Mouse (Mus musculus): Measurements from ENCODE around the gene Ppp2r2c.

Gene Ppp2r2c

DNA sequence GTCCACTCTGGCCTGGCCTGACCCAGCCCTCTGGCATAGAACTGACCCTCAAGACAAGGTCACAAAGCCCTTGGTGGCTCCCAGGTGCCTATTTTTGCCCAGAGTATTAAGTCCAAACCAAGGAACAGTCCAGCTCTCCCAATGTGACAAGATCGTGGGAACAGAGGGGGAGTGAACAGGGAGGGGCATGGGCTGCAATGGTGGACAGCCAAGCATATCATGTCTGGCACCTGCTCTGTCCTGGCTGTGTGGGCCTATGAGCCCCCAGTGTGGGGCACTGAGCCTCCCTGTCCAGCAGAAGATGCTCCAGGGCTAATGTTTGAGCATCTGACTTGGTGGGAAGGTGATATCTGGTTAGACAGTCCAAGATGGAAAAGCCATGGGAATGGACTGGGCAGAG, 118.3 kb downstream of the Ppp2r2c start:
- no peak for DNase-seq (ENCODE audit: low spot score)

DNA sequence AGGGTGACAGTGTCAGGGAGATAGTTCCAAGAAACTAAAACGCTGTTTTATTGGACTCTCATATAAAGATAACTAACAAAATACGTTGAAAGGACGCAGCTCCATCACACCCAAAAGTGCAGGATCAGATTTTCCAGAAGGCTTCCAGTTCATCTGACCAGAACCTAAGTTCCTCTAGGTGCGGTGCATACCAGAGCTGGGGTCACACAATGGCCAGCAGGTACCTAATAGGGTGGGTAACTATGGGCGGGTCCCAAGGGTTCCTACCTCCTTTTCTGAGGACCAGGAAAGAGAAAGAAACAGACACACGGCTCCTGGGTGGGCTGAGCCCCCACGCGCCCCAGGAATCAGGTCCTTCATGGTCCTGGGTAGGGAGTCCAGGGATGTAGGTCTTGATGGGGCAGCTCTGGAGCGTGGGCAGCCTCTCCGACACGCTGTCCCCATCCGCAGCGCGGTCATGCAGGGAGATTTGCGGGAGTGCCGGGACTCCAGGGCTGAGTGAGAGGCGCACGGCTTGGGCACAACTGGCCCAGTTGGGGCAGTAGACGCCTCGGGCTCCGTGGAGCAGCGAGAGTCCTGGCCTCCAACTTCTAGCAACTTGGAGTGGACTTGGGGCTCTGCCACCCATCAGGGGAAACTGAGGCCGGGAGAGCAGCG, 119.9 kb downstream of the Ppp2r2c start:
- DNase-seq (ENCODE audit: low spot score) = peak; percentile 2

DNA sequence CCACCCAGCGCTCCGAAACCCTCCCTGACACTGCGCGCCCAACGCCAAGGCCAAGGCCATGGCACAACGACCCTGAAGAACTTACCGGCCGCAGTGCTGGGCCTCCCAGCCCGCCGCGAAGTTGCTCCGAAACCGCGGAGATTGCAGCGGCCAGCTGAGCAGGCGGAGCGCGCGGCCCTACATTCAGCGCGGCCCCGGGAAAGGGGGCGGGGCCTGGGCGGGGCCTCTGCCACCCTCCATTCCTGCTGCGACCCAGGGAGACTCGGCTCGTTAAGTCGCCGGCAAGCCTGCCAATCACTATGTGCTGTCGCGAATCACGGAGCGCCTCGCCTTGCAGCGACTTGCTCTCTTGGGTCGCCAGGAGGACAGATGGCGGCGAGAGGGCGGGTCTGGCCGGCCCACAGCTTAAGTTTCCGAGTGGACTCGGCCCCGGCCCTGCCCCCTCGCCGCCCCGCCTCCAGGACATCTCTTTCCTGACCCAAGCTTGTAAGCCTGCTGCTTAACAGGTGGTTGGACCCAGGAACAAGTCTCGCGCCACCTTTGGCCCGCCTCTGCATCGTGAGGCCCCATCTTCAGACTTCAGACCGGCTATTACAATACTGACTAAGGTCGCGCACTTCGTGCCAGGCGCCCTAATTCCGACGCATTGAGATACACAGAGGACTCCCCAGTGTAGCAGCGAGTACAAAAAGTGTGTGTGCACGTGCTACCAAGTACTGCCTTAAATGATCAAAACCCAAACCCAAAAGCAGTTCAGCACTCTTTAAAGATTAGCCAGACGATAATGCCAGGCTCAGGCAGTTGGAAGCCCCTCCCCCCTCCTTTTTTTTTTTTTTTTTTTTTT, 120.7 kb downstream of the Ppp2r2c start, which contains the start of gene Wfs1:
Gene Wfs1 (minus strand): TSS at position 425 of the 844 bp plus-strand sequence.
- peak; percentile 98 for DNase-seq (ENCODE audit: low spot score)

DNA sequence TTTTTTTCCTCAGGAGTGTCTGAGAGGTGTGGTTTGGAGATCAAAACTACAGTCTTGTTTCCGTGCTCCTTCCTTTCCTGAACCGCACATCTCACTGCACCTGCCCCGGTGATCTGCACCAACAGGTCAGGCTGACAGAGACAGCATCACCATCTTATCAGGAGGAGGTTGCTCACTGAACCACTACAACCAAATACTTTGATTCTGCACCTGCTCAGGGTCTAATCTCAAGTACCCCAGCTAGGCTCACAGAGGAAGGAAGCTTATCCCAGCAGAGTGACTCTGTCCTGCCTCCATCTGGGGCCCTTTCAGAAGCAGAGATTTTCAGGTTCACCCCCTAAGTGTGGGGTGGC, 121.3 kb downstream of the Ppp2r2c start:
- no peak for DNase-seq (ENCODE audit: low spot score)

GRCm38 (mm10) chr5:36990196-36990595, 121.9 kb downstream of the Ppp2r2c start:
- no peak for DNase-seq (ENCODE audit: low spot score)

- DNase-seq (ENCODE audit: low spot score) = no peak
These were observed 122.5 kb downstream of the Ppp2r2c start for GRCm38 (mm10) chr5:36990631-36991350.

- no peak for DNase-seq (ENCODE audit: low spot score)
These were observed 128.1 kb downstream of the Ppp2r2c start for GRCm38 (mm10) chr5:36996410-36996809.

- no peak for DNase-seq (ENCODE audit: low spot score)
These were observed 129.7 kb downstream of the Ppp2r2c start for GRCm38 (mm10) chr5:36997996-36998395.

DNA sequence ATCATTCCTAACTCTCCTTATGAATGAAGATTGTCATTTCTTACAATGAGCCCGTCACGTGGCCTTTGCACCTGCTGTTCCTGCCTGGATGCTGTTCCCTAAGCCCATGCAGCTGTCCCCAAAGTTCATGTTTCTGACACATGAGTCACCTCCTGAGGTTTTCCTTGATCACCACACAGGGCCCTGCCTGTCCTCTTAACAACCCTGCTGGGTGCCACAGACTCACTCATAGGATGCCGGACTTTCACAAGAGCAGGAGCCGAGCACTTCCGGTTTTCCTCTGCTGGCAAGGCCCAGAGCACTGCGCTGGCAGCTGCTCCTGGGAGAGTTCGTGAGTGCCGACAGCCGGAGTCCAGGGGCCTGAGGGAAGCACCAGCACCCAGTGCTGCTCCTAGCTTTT, 132.7 kb downstream of the Ppp2r2c start:
- DNase-seq (ENCODE audit: low spot score) = no peak

- peak; percentile 82 for DNase-seq (ENCODE audit: low spot score)
These were observed 133.7 kb downstream of the Ppp2r2c start for GRCm38 (mm10) chr5:37002001-37002400.

Data from embryo, embryonic 10.5 days (tissue).